8 mouse cellular contexts compared by ENCODE assay signal in the genomic region with DNA sequence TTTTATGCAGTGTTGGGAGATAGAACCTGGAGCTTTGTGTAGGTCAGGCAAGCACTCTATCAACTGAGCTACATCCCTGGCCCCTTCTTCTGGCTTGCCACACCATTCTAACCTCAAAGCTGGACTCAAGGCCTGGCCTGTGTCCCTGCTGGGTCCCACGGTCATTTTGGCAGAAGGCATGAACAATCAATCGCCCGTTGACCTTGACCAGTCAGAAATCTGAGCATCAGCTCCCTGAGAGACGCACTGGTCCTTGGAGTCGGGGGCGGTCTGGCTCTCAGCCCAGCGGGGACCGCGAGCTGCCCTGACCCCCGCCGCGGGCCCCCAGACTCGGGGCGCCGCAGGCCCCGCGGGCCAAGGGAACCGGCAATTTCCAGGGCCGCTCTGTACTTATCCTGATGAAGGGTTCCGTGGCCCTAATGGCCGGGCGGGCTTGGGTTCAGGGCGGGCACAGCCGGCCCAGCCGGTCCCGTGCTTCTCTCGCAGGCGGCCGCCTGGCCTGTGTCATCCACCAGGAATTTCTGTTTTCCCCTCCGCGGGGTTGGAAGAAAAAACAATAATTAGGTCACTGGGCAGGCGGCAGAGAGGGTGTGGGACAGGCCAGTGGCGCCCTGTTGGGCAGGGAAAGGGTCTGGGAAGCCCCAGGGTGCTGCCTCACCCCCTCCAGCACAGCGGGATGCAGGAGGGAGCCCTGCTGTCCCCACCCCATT.
A peak's percentile ranks its signal among the peaks of the same experiment; 100 is the strongest.
DNase-seq lines count a peak whose midpoint lies in the region; ATAC-seq and TF ChIP-seq lines count a peak whose summit lies in the region.

No protein-coding gene starts in this region.

- no peak overlapping the region for H3K4me3 ChIP-seq in embryonic fibroblast, embryonic 13.5 days (ENCODE audit: insufficient read depth, low read length)
- peak overlapping the region; percentile 42 for H3K4me3 ChIP-seq in heart, embryonic 16.5 days (ENCODE audit: low read length)
- H3K4me3 ChIP-seq in midbrain, embryonic 11.5 days (ENCODE audit: low read depth, low read length) = peak overlapping the region; percentile 29

- peaks cover 15% of the 10 kb centered on the region for H3K4me1 ChIP-seq in embryonic fibroblast, embryonic 13.5 days (ENCODE audit: control insufficient read depth, insufficient read depth, low read length)
- peaks cover 47% of the 10 kb centered on the region for H3K4me1 ChIP-seq in heart, embryonic 16.5 days (ENCODE audit: control insufficient read depth, insufficient read depth, low read length)
- peaks cover 7% of the 10 kb centered on the region for H3K4me1 ChIP-seq in midbrain, embryonic 11.5 days (ENCODE audit: control insufficient read depth, insufficient read depth, low read length)

- no peak for TF ChIP-seq CTCF in embryonic fibroblast, embryonic 13.5 days (IDR thresholded peaks at IDR 0.05; ENCODE audit: borderline replicate concordance, insufficient read depth, low read length)

- no peaks in the 10 kb centered on the region for H3K27me3 ChIP-seq in heart, embryonic 16.5 days (ENCODE audit: control insufficient read depth, insufficient read depth, low read length)
- no peaks in the 10 kb centered on the region; the same call in 1 of the 2 replicates for H3K27me3 ChIP-seq in midbrain, embryonic 11.5 days (ENCODE audit: control insufficient read depth, insufficient read depth, low read length)

- peak overlapping the region; percentile 73 for H3K4me2 ChIP-seq in heart, embryonic 16.5 days (ENCODE audit: low read depth, low read length)
- peak overlapping the region; percentile 60 for H3K4me2 ChIP-seq in midbrain, embryonic 11.5 days

- H3K9ac ChIP-seq in heart, embryonic 16.5 days (ENCODE audit: low read length) = peak overlapping the region; percentile 80
- peak overlapping the region; percentile 65 for H3K9ac ChIP-seq in midbrain, embryonic 11.5 days (ENCODE audit: low read length)

- no peaks in the 10 kb centered on the region for H3K36me3 ChIP-seq in heart, embryonic 16.5 days (ENCODE audit: control insufficient read depth, insufficient read depth)
- H3K36me3 ChIP-seq in midbrain, embryonic 11.5 days (ENCODE audit: control insufficient read depth, insufficient read depth, low read length) = no peaks in the 10 kb centered on the region

- 4% methylated on average over 34 of the region's 34 CpGs for WGBS in heart, embryonic 16.5 days
- WGBS in midbrain, embryonic 11.5 days = 5% methylated on average over 33 of the region's 34 CpGs

- H3K9me3 ChIP-seq in heart, embryonic 16.5 days (replicated peaks; ENCODE audit: control insufficient read depth, low read length) = no peaks in the 10 kb centered on the region
- no peaks in the 10 kb centered on the region for H3K9me3 ChIP-seq in midbrain, embryonic 11.5 days (ENCODE audit: control insufficient read depth, low read length)

- peak; percentile 30; the same call in 1 of the 2 replicates for TF ChIP-seq POLR2A in embryonic fibroblast, embryonic 13.5 days (IDR thresholded peaks at IDR 0.05; ENCODE audit: low read depth, low read length)

- peak overlapping the region; percentile 86 for H3K27ac ChIP-seq in embryonic fibroblast, embryonic 13.5 days (ENCODE audit: insufficient read depth, low read length)
- H3K27ac ChIP-seq in heart, embryonic 16.5 days (ENCODE audit: low read length) = peak overlapping the region; percentile 91
- H3K27ac ChIP-seq in midbrain, embryonic 11.5 days (ENCODE audit: low read depth, low read length) = no peak overlapping the region

- ATAC-seq in heart, embryonic 16.5 days (replicated peaks; ENCODE audit: extremely low read depth, insufficient read depth, low FRiP score) = peak; percentile 67
- no peak for ATAC-seq in midbrain, embryonic 11.5 days (ENCODE audit: low FRiP score)

- DNase-seq in layer of hippocampus, adult 11-12 months (ENCODE audit: low spot score) = peak; percentile 16
- DNase-seq in layer of hippocampus, adult 9-11 months = no peak
- peak; percentile 73 for DNase-seq in kidney, postnatal 14 days
- peak; percentile 91 for DNase-seq in midbrain, embryonic 11.5 days (ENCODE audit: low spot score, missing footprints)
- DNase-seq in urinary bladder, postnatal 14 days (ENCODE audit: low spot score) = peak; percentile 71
- DNase-seq in right cerebral cortex, postnatal 36 days (ENCODE audit: low spot score in 2 of 2) = no peak

Comparison
In these comparisons a context has a peak if more than half of its experiments do, and no peak if none do; other contexts are left out.
1. DNase-seq: peak in layer of hippocampus, adult 11-12 months (single experiment), kidney, postnatal 14 days (single experiment), midbrain, embryonic 11.5 days (single experiment) and urinary bladder, postnatal 14 days (single experiment); none in layer of hippocampus, adult 9-11 months (single experiment) and right cerebral cortex, postnatal 36 days (0 of 2).